Mouse (Mus musculus) brain, embryonic 14.5 days (tissue): ENCODE results near the gene Gm49358. TPM values are rescaled to one million over a fixed set of nuclear protein-coding genes. Genes with fewer than 3 reads are reported as not detected.

Source experiments
- DNase-seq: peaks from one replicate; pipeline ENCODE4 v3.0.0-alpha.2; 2011; ENCODE audit warnings: low read depth
- CTCF ChIP-seq: fragments of 200-500 bp; IDR thresholded peaks from 2 replicates; pipeline ENCODE4 v1.5.1; 2012; ENCODE audit warnings: inconsistent platforms, mild to moderate bottlenecking, moderate library complexity, borderline replicate concordance; ENCODE audit not compliant: insufficient read depth, insufficient read length; ENCODE audit errors: extremely low read depth
- POLR2A ChIP-seq: fragments of 200-500 bp; IDR thresholded peaks from 2 replicates; pipeline ENCODE4 v1.6.1; 2012; ENCODE audit warnings: mild to moderate bottlenecking, inconsistent platforms, borderline replicate concordance; ENCODE audit not compliant: poor library complexity, insufficient read depth, insufficient read length, severe bottlenecking; ENCODE audit errors: extremely low read depth
- polyA plus RNA-seq: library from polyadenylated mRNA; depleted of rRNA; stranded (reverse); fragments of >200 nt; gene quantifications from 2 replicates; pipeline ENCODE4 v1.2.3, GENCODE M21; 2012

The Gm49358 gene
- polyA plus RNA-seq, 1 experiment = not detected

GRCm38 (mm10) chr10:86793509-86793951, 29.8 kb downstream of the Gm49358 start:
- no peak for DNase-seq
- TF ChIP-seq CTCF = no peak
- no peak for TF ChIP-seq POLR2A

- TF ChIP-seq POLR2A (no peak), CTCF (no peak)
- DNase-seq = no peak
Measured at GRCm38 (mm10) chr10:86794196-86794595, 30.4 kb downstream of the Gm49358 start.

- TF ChIP-seq CTCF (no peak), POLR2A (no peak)
- DNase-seq = no peak
Measured at GRCm38 (mm10) chr10:86794794-86795535, 31.2 kb downstream of the Gm49358 start.

- DNase-seq = no peak
- no peak for TF ChIP-seq CTCF
- TF ChIP-seq POLR2A = no peak
Measured at GRCm38 (mm10) chr10:86796073-86796741, 32.4 kb downstream of the Gm49358 start.

GRCm38 (mm10) chr10:86807362-86807761, 43.6 kb downstream of the Gm49358 start:
- no peak for TF ChIP-seq POLR2A
- TF ChIP-seq CTCF = no peak
- DNase-seq = no peak

GRCm38 (mm10) chr10:86808013-86808758, 44.4 kb downstream of the Gm49358 start:
- DNase-seq = peak; percentile 42
- TF ChIP-seq POLR2A (no peak), CTCF (no peak)

- TF ChIP-seq POLR2A = no peak
- TF ChIP-seq CTCF = no peak
- no peak for DNase-seq
Measured at GRCm38 (mm10) chr10:86810000-86810399, 46.2 kb downstream of the Gm49358 start.

GRCm38 (mm10) chr10:86810612-86811011, 46.8 kb downstream of the Gm49358 start:
- DNase-seq = no peak
- no peak for TF ChIP-seq POLR2A
- TF ChIP-seq CTCF = no peak

- DNase-seq = no peak
- TF ChIP-seq CTCF (no peak), POLR2A (no peak)
Measured at GRCm38 (mm10) chr10:86814292-86815131, 50.7 kb downstream of the Gm49358 start.

GRCm38 (mm10) chr10:86815133-86815532, 51.4 kb downstream of the Gm49358 start:
- no peak for TF ChIP-seq POLR2A
- no peak for TF ChIP-seq CTCF
- DNase-seq = no peak

- peak; percentile 85 for DNase-seq
- no peak for TF ChIP-seq CTCF
- no peak for TF ChIP-seq POLR2A
Measured at GRCm38 (mm10) chr10:86819649-86820165, 55.9 kb downstream of the Gm49358 start.

GRCm38 (mm10) chr10:86821014-86821413, 57.2 kb downstream of the Gm49358 start:
- DNase-seq = no peak
- TF ChIP-seq POLR2A (no peak), CTCF (no peak)
